Mouse (Mus musculus) MEL (cell line): ENCODE data around the gene Tubgcp3. TPM values are rescaled to one million over a fixed set of nuclear protein-coding genes. Genes with fewer than 3 reads are reported as not detected.

Experiments used
- DNase-seq: peaks from one replicate; pipeline ENCODE4 v3.0.0; 2011; ENCODE audit warnings: low read depth, low spot score
- H3K27ac ChIP-seq: 2 replicates; pipeline ENCODE4 v1.5.1; 2012; ENCODE audit warnings: low read depth, mild to moderate bottlenecking, control low read depth, low read length, moderate library complexity; ENCODE audit not compliant: control insufficient read depth
- H3K27me3 ChIP-seq, 2 experiments: fragments of 150-350 bp in 1 of 2; sonication (generic) in 1 of 2; 2 replicates each; pipeline ENCODE4 v1.6.1; 2012; ENCODE audit warnings: low read length in 2 of 2, mild to moderate bottlenecking in 2 of 2, improper control_type of control experiment in 1 of 2, moderate library complexity in 1 of 2; ENCODE audit not compliant: insufficient read depth in 2 of 2, control insufficient read depth in 1 of 2
- H3K36me3 ChIP-seq, 2 experiments: 2 replicates each; pipeline ENCODE4 v1.6.1; 2012 to 2014; ENCODE audit warnings: low read length in 2 of 2, improper control_type of control experiment in 1 of 2, inconsistent platforms in 1 of 2, mild to moderate bottlenecking in 1 of 2; ENCODE audit not compliant: insufficient read depth in 2 of 2, control insufficient read depth in 1 of 2
- H3K4me1 ChIP-seq, 2 experiments: fragments of 150-350 bp in 1 of 2; sonication (generic) in 1 of 2; 2 replicates each; pipeline ENCODE4 v1.6.1; 2012; ENCODE audit warnings: low read length in 2 of 2, improper control_type of control experiment in 1 of 2, mild to moderate bottlenecking in 1 of 2; ENCODE audit not compliant: insufficient read depth in 2 of 2, control insufficient read depth in 1 of 2
- H3K4me3 ChIP-seq, 2 experiments: fragments of 150-350 bp in 1 of 2; sonication (generic) in 1 of 2; 2 replicates each; pipeline ENCODE4 v1.5.1; 2012; ENCODE audit warnings: low read depth in 2 of 2, low read length in 2 of 2, mild to moderate bottlenecking in 2 of 2, moderate library complexity in 2 of 2, control low read depth in 1 of 2, improper control_type of control experiment in 1 of 2; ENCODE audit not compliant: control insufficient read depth in 1 of 2, insufficient read depth in 1 of 2
- H3K79me2 ChIP-seq: 2 replicates; pipeline ENCODE4 v1.6.1; 2012; ENCODE audit warnings: mild to moderate bottlenecking, low read length, moderate library complexity; ENCODE audit not compliant: control insufficient read depth, poor library complexity, insufficient read depth
- H3K9ac ChIP-seq: 2 replicates; pipeline ENCODE4 v1.6.1; 2012; ENCODE audit warnings: low read depth, mild to moderate bottlenecking, control low read depth, low read length, moderate library complexity; ENCODE audit not compliant: control insufficient read depth, poor library complexity, severe bottlenecking
- H3K9me3 ChIP-seq: fragments of 150-350 bp; sonication (generic); replicated peaks from 2 replicates; pipeline ENCODE4 v1.6.1; 2012; ENCODE audit warnings: mild to moderate bottlenecking, low read length, improper control_type of control experiment, moderate library complexity; ENCODE audit not compliant: insufficient read depth
- CTCF ChIP-seq, 3 experiments: IDR thresholded peaks in 2 of 3; conservative IDR thresholded peaks in 1 of 3; 2 replicates each; pipeline ENCODE4 v1.5.1; 2011 to 2012; ENCODE audit warnings: low read length in 3 of 3, low read depth in 2 of 3, mild to moderate bottlenecking in 2 of 3, improper control_type of control experiment in 1 of 3, inconsistent platforms in 1 of 3, mixed read lengths in 1 of 3, moderate library complexity in 1 of 3; ENCODE audit not compliant: control insufficient read depth in 1 of 3, insufficient read depth in 1 of 3, poor library complexity in 1 of 3, severe bottlenecking in 1 of 3
- E2F4 ChIP-seq: IDR thresholded peaks from 2 replicates; pipeline ENCODE4 v1.6.1; 2011; ENCODE audit warnings: low read depth, low read length, improper control_type of control experiment, borderline replicate concordance
- GABPA ChIP-seq: IDR thresholded peaks from 2 replicates; pipeline ENCODE4 v1.6.1; 2012; ENCODE audit warnings: low read depth, mild to moderate bottlenecking, inconsistent platforms, low read length, improper control_type of control experiment, moderate library complexity
- MAFK ChIP-seq: IDR thresholded peaks from 2 replicates; pipeline ENCODE4 v1.6.1; 2011; ENCODE audit warnings: low read depth, mild to moderate bottlenecking, low read length, improper control_type of control experiment, borderline replicate concordance
- MAX ChIP-seq: IDR thresholded peaks from 2 replicates; pipeline ENCODE4 v1.6.1; 2011; ENCODE audit warnings: low read length, improper control_type of control experiment
- MAZ ChIP-seq: IDR thresholded peaks from 2 replicates; pipeline ENCODE4 v1.6.1; 2012; ENCODE audit warnings: low read depth, mild to moderate bottlenecking, inconsistent platforms, low read length, improper control_type of control experiment
- MEF2A ChIP-seq: IDR thresholded peaks from 2 replicates; pipeline ENCODE4 v1.6.1; 2014; ENCODE audit warnings: low read depth, mild to moderate bottlenecking, inconsistent platforms, low read length, improper control_type of control experiment; ENCODE audit not compliant: poor library complexity, insufficient replicate concordance, severe bottlenecking; ENCODE audit errors: extremely low read depth
- MXI1 ChIP-seq: IDR thresholded peaks from 2 replicates; pipeline ENCODE4 v1.6.1; 2011; ENCODE audit warnings: mild to moderate bottlenecking, low read depth, low read length, improper control_type of control experiment
- NELFE ChIP-seq: IDR thresholded peaks from 2 replicates; pipeline ENCODE4 v1.6.1; 2011; ENCODE audit warnings: low read depth, low read length, improper control_type of control experiment
- RAD21 ChIP-seq: IDR thresholded peaks from 2 replicates; pipeline ENCODE4 v1.6.1; 2011; ENCODE audit warnings: mild to moderate bottlenecking, low read depth, low read length, improper control_type of control experiment
- SIN3A ChIP-seq: IDR thresholded peaks from 2 replicates; pipeline ENCODE4 v1.6.1; 2012; ENCODE audit warnings: low read length, improper control_type of control experiment, inconsistent platforms
- TCF12 ChIP-seq: IDR thresholded peaks from 2 replicates; pipeline ENCODE4 v1.6.1; 2014; ENCODE audit warnings: low read depth, mild to moderate bottlenecking, inconsistent platforms, low read length, improper control_type of control experiment, moderate library complexity
- USF2 ChIP-seq, 2 experiments: IDR thresholded peaks; 2 replicates each; pipeline ENCODE4 v1.6.1; 2011 to 2012; ENCODE audit warnings: improper control_type of control experiment in 2 of 2, low read length in 2 of 2, borderline replicate concordance in 1 of 2, inconsistent platforms in 1 of 2, low read depth in 1 of 2, mild to moderate bottlenecking in 1 of 2; ENCODE audit not compliant: insufficient read depth in 1 of 2
- polyA plus RNA-seq, 2 experiments: library from polyadenylated mRNA; stranded (reverse) in 1 of 2; unstranded in 1 of 2; fragments of >175 nt in 1 of 2; fragments of >200 nt in 1 of 2; gene quantifications; 2 replicates each; pipeline versions ENCODE4 v1.2.1 to v1.2.4; 2012; ENCODE audit warnings: low replicate concordance in 2 of 2, low read depth in 1 of 2; ENCODE audit not compliant: insufficient read length in 2 of 2, insufficient read depth in 1 of 2, missing spikeins in 1 of 2
- total RNA-seq: library from RNA; depleted of rRNA; stranded (reverse); fragments of 300-350 nt; gene quantifications from 2 replicates; pipeline ENCODE4 v1.2.3, GENCODE M21; 2012; rRNA removed

Gene Tubgcp3
- total and polyA plus RNA-seq, 3 experiments, result 43.6 to 87.7 (median 60.2) TPM

DNA sequence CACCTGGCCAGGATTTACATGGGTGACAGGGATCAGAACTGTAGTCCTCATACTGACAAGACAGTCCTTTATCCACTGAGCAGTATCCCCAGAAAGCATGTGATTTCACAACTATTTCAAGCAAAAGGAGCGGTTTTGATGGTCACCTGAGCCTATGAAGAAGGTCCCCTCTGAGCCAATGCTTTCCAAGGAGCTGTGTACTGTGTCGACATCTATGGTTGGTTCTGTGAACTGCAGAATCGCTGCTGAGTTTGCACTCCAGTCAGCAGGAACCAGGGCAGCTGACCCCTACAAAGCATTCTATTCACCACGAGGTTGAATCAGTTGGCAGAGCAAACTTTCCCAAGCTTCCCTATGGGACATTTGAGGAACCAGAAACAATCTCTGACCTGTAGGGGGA is 107.7 kb downstream of the Tubgcp3 start:
- H3K4me3 ChIP-seq, result no peak overlapping the region
- H3K9me3 ChIP-seq, result no peaks in the 10 kb centered on the region
- no peaks in the 10 kb centered on the region for H3K27me3 ChIP-seq
- no peak overlapping the region for H3K27ac ChIP-seq
- TF ChIP-seq TCF12, result no peak
- no peak for TF ChIP-seq MAX
- peak in 2 of 3 experiments; percentile 3 to 14; a peak in 2 of 6 replicates for TF ChIP-seq CTCF (IDR thresholded peaks at IDR 0.05 in 2 of 3, conservative IDR thresholded peaks at IDR 0.05 in 1 of 3; ENCODE audit: control insufficient read depth in 1 of 3, insufficient read depth in 1 of 3, low read depth in 2 of 3, low read length in 3 of 3, poor library complexity in 1 of 3, severe bottlenecking in 1 of 3)
- TF ChIP-seq GABPA, result no peak
- TF ChIP-seq MAZ, result no peak
- no peak for TF ChIP-seq USF2 (IDR thresholded peaks at IDR 0.05; ENCODE audit: borderline replicate concordance in 1 of 2, insufficient read depth in 1 of 2, low read depth in 1 of 2, low read length in 2 of 2)
- peak; percentile 21 for TF ChIP-seq RAD21
- no peak for TF ChIP-seq NELFE
- no peak for TF ChIP-seq MAFK
- no peak for TF ChIP-seq MEF2A
- no peak for TF ChIP-seq MXI1
- TF ChIP-seq SIN3A, result no peak
- TF ChIP-seq E2F4, result no peak
- DNase-seq, result no peak
- H3K4me1 ChIP-seq, result no peaks in the 10 kb centered on the region
- H3K9ac ChIP-seq, result no peak overlapping the region
- no peaks in the 10 kb centered on the region for H3K36me3 ChIP-seq
- no peaks in the 10 kb centered on the region for H3K79me2 ChIP-seq

Other genes with a start within 250 kb of the Tubgcp3 start
- gene Spaca7, start 99.2 kb downstream of the Tubgcp3 start, total RNA-seq, result not detected in 2 replicates
- not detected for gene Spaca7, start 99.2 kb downstream of the Tubgcp3 start, polyA plus RNA-seq
- gene Atp11a, start 84.8 kb upstream of the Tubgcp3 start, total RNA-seq, result 20.4 and 20.9 TPM in 2 replicates
- 10 to 100 TPM in 1 of 2 experiments, not detected in 1; 39.7 TPM for gene Atp11a, start 84.8 kb upstream of the Tubgcp3 start, polyA plus RNA-seq
- gene Mcf2l, start 201.6 kb upstream of the Tubgcp3 start, total RNA-seq, result 1.2 and 1.8 TPM in 2 replicates
- gene Mcf2l, start 201.6 kb upstream of the Tubgcp3 start, polyA plus RNA-seq, result 1 to 10 TPM in 1 of 2 experiments, not detected in 1; 3.6 TPM